Mouse (Mus musculus) spleen, adult 2 months (tissue): ENCODE measurements at regions not wholly inside any gene's neighbourhood (a gene's known extent, or its start where the extent isn't known, plus 50 kb on each side); places are given as distances from the start of the nearest gene placed in this dataset.

Experiments
- DNase-seq, 2 experiments: peaks; one replicate each; pipeline versions ENCODE4 v3.0.0 to v3.0.0-alpha.2; 2012 to 2021; ENCODE audit warnings: low spot score in 2 of 2, low read depth in 1 of 2
- H3K27ac ChIP-seq: fragments of 200-500 bp; 2 replicates; pipeline ENCODE4 v1.5.1; 2012; ENCODE audit warnings: low read length, inconsistent platforms; ENCODE audit not compliant: insufficient read depth
- H3K27me3 ChIP-seq: fragments of 200-500 bp; 2 replicates; pipeline ENCODE4 v1.6.1; 2012; ENCODE audit warnings: mild to moderate bottlenecking, moderate library complexity, low read length, inconsistent platforms; ENCODE audit not compliant: control insufficient read depth, insufficient read depth
- H3K36me3 ChIP-seq: fragments of 200-500 bp; 2 replicates; pipeline ENCODE4 v1.6.1; 2012; ENCODE audit warnings: mild to moderate bottlenecking, low read length, inconsistent platforms; ENCODE audit not compliant: control insufficient read depth, insufficient read depth
- H3K4me1 ChIP-seq: fragments of 200-500 bp; 2 replicates; pipeline ENCODE4 v1.6.1; 2011; ENCODE audit warnings: inconsistent platforms; ENCODE audit not compliant: control insufficient read depth, insufficient read depth, insufficient read length
- H3K4me3 ChIP-seq: fragments of 200-500 bp; 2 replicates; pipeline ENCODE4 v1.5.1; 2011; ENCODE audit warnings: mild to moderate bottlenecking, inconsistent platforms; ENCODE audit not compliant: insufficient read depth, insufficient read length; ENCODE audit errors: extremely low read depth
- CTCF ChIP-seq: fragments of 200-500 bp; IDR thresholded peaks from 2 replicates; pipeline ENCODE4 v1.5.1; 2011; ENCODE audit warnings: mild to moderate bottlenecking, inconsistent platforms; ENCODE audit not compliant: insufficient read depth, insufficient read length, insufficient replicate concordance; ENCODE audit errors: extremely low read depth
- POLR2A ChIP-seq: fragments of 200-500 bp; IDR thresholded peaks from 2 replicates; pipeline ENCODE4 v1.6.1; 2011; ENCODE audit warnings: low read depth, low read length, inconsistent platforms
- WGBS: fragments of 180-500 bp; shearing (Covaris S2); methylation state at CpG from one replicate; pipeline ENCODE4 v1.1.7; 2018; 5-methylcytosine and 5-hydroxymethylcytosine counted together

DNA sequence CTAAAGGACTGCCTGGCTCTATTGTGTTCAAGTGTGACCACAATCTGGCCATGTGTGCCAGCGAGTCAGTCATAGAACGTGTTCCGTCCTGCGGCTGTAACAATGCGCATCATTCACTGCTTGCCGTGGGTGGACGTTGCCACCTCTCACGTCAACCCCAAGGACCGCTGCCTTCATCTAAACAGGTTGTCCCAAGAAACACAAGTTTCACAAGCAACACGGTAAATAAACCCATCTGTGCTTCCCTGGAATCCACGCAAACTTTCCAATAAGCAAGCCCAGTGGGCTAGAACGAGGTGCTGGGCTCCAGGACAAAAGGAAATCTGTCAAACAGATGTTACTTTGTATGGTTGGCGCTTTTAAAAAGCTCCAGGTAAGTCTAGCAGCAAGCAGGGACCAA lies 125.2 kb downstream of the Atp23 start:
- no peaks in the 10 kb centered on the region for H3K27me3 ChIP-seq
- H3K4me1 ChIP-seq = no peaks in the 10 kb centered on the region
- 83% methylated on average over 13 of the region's 13 CpGs for WGBS
- no peak overlapping the region for H3K27ac ChIP-seq
- no peak for DNase-seq
- H3K4me3 ChIP-seq = no peak overlapping the region
- TF ChIP-seq POLR2A = no peak
- H3K36me3 ChIP-seq = no peaks in the 10 kb centered on the region

DNA sequence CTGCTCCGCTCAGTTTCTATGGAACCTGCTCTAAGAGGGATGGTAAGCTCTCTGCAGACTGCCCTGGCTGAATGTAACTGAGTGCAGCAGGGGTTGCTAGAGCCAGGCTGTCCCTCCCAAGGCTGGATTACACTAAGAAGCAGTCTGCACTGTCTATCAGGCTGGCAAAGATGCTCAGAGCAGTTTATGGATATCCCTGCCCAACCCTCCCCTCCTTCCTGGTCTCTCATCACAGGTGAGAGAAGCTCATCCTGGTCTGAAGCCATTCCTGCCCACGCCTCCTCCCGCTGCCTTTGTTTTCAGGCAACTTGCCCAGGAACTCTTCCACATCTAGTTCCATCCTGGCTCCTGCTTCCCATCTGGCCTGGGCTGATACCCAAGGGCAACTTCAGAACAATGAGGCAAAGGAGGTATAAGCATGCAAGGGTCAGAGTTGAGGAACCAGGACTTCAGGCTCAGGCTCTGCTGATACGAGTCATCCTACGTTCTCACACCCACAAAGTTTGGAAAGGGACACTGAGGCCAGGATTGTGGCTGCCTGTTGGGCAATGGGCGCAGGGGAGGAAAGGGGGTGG lies 130.6 kb downstream of the Atp23 start:
- DNase-seq = no peak
- Histone ChIP-seq H3K4me1 (no peaks in the 10 kb centered on the region), H3K4me3 (no peak overlapping the region), H3K27me3 (no peaks in the 10 kb centered on the region), H3K36me3 (no peaks in the 10 kb centered on the region), H3K27ac (no peak overlapping the region)
- WGBS = 82% methylated on average over 6 of the region's 6 CpGs
- no peak for TF ChIP-seq CTCF
- no peak for TF ChIP-seq POLR2A

DNA sequence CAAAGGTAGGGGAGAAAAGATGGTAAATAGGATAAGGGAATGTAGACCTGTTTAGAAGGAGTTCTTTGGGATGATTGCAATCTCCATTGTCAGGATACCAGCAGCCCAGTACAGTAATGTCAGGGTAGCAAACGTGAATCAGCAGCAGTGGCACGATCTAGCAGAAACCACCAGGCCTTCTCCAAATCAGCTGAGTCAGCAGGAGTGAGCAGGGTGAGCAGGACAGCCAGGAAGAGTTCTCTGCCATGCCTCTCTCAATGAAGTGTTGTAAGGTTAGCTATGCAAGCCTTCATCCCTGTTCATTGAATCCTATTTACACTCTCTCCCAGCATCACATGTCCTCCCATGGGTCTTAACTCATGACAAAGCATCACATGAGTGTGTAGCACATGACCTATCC lies 135.5 kb downstream of the Atp23 start:
- no peak overlapping the region for H3K4me3 ChIP-seq
- DNase-seq = no peak
- H3K27ac ChIP-seq = no peak overlapping the region
- no peaks in the 10 kb centered on the region for H3K36me3 ChIP-seq
- no peaks in the 10 kb centered on the region for H3K27me3 ChIP-seq
- no peaks in the 10 kb centered on the region for H3K4me1 ChIP-seq
- TF ChIP-seq CTCF = no peak
- no peak for TF ChIP-seq POLR2A
- 73% methylated on average over 2 of the region's 2 CpGs for WGBS

DNA sequence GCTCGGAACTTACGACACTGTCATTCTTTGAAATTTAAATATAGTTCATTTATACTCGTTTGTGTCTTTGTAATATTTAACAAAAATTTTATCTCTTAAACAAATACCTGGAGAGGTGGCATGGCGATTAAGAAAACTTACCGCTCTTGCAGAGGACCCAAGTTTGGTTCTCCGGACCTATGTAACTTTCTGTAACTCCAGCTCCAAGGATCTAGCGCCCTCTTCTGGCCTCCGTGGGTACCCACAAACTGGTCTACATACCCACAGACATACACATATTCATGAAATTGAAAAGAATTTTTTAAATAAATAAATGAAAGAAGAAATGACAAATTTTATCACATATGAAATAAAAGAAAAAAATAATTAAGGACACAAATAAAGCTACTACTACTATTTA lies 136.4 kb downstream of the Atp23 start:
- Histone ChIP-seq H3K27ac (no peak overlapping the region), H3K36me3 (no peaks in the 10 kb centered on the region), H3K4me3 (no peak overlapping the region), H3K4me1 (no peaks in the 10 kb centered on the region), H3K27me3 (no peaks in the 10 kb centered on the region)
- no peak for DNase-seq
- WGBS = 78% methylated on average over 8 of the region's 8 CpGs
- no peak for TF ChIP-seq CTCF
- no peak for TF ChIP-seq POLR2A

DNA sequence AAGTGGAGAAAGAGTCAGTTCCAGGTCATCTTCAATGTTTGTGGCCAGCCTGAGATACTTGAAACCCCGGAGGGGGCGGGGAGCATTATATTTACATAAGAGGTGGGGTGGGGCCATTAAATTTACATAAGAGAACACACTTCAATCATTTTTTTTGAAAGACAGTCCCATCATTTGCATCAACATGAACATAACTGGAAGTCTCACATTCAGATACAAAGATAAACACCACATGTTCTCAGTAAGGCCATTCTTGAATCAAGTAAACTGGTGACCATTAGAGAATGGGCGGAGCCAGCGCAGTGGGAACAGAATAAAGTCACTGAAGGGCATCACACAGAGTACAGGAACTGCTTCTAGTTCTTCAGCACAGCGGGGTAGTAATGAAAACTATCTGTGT lies 137.2 kb downstream of the Atp23 start:
- Histone ChIP-seq H3K4me1 (no peaks in the 10 kb centered on the region), H3K36me3 (no peaks in the 10 kb centered on the region), H3K27me3 (no peaks in the 10 kb centered on the region), H3K4me3 (no peak overlapping the region), H3K27ac (no peak overlapping the region)
- no peak for DNase-seq
- 82% methylated on average over 5 of the region's 5 CpGs for WGBS
- TF ChIP-seq POLR2A (no peak), CTCF (no peak)

DNA sequence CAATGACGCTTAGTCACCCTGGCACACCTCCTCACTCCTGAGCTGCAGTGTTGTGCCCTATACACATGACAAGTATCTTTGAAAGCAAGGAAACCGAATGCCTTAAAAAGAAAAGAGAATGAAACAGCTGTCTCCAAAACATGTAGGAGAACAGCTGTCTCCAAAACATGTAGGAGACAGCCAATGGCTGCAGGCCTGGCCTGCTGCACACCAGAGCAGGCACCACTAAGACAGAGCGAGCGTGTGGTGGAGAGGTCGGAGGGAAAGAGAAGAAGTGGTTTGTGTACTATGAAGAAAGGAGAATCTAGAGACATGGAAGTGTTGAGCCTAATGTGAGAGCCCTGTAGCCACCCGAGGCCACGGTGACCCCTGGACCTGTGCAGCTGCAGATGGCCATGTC lies 142.5 kb downstream of the Atp23 start:
- 86% methylated on average over 7 of the region's 7 CpGs for WGBS
- TF ChIP-seq POLR2A = no peak
- no peak for TF ChIP-seq CTCF
- H3K27ac ChIP-seq = no peak overlapping the region

DNA sequence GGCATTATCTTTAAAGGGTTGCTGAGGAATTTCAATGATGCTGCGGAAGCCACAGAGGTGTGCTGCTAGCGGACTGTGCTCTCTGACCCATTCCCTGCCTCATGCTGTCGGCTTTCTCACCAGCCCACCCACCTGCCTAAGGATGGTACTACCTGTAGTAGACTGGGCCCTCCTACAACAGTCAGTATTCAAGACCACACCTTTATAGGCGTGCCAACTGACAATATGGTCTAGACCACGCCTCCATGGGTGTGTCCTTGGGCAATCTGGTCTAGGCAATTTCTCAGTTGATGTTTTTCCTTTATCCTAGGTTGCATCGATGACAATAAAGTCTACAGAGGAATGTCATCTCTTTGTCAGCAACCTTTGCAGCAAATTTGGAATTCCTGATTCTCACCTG lies 148.0 kb downstream of the Atp23 start:
- 79% methylated on average over 6 of the region's 6 CpGs for WGBS
- TF ChIP-seq POLR2A (no peak), CTCF (no peak)
- DNase-seq = no peak
- Histone ChIP-seq H3K27me3 (no peaks in the 10 kb centered on the region), H3K27ac (no peak overlapping the region), H3K4me1 (no peaks in the 10 kb centered on the region), H3K4me3 (no peak overlapping the region), H3K36me3 (no peaks in the 10 kb centered on the region)

More for the DNA sequence above, 142.5 kb downstream of the Atp23 start:
- Histone ChIP-seq H3K27me3 (no peaks in the 10 kb centered on the region), H3K36me3 (no peaks in the 10 kb centered on the region), H3K4me1 (no peaks in the 10 kb centered on the region), H3K4me3 (no peak overlapping the region)
- DNase-seq = no peak
